Mouse (Mus musculus): ENCODE data around the gene Ramp3.

GRCm38 (mm10) chr11:6625478-6626387 lies 32.6 kb upstream of the Ramp3 start, which contains the start of gene Tbrg4:
- TF ChIP-seq POLR2A (IDR thresholded peaks at IDR 0.05; ENCODE audit: low read depth, low read length) = peak; percentile 87
- TF ChIP-seq CTCF (IDR thresholded peaks at IDR 0.05; ENCODE audit: extremely low read depth, insufficient read depth, insufficient read length, insufficient replicate concordance) = peak; percentile 8; the same call in 1 of the 2 replicates
